Mouse (Mus musculus) left cerebral cortex, adult 18-20 months (tissue): ENCODE measurements around the gene Sorcs2. TPM values are rescaled to one million over a fixed set of nuclear protein-coding genes. Genes with fewer than 3 reads are reported as not detected.
"Not testable (repeated sequence)": the region's sequence is repeated elsewhere in the genome, so short reads cannot be mapped to it uniquely, and the experiment has no call there.

ENCODE experiments used
- DNase-seq, 2 experiments: peaks; one replicate each; pipeline ENCODE4 v3.0.0; 2021 to 2022; ENCODE audit warnings: low spot score in 2 of 2, mixed read lengths in 1 of 2
- total RNA-seq, 2 experiments: library from RNA; stranded (reverse); gene quantifications; 2 replicates each; pipeline ENCODE4 v1.2.3; 2021

The Sorcs2 gene
- total RNA-seq, 2 experiments from 2014 or later: 33.8 to 34.3 TPM

GRCm38 (mm10) chr5:36394840-36395515, 3.0 kb downstream of the Sorcs2 start:
- DNase-seq: no peak

- no peak for DNase-seq
Observed at GRCm38 (mm10) chr5:36391751-36392150, 6.2 kb downstream of the Sorcs2 start.

GRCm38 (mm10) chr5:36390591-36390927, 7.4 kb downstream of the Sorcs2 start:
- DNase-seq: not testable (repeated sequence)

GRCm38 (mm10) chr5:36389731-36390590, 8.0 kb downstream of the Sorcs2 start:
- DNase-seq: no peak

- DNase-seq: no peak
Observed at GRCm38 (mm10) chr5:36385062-36385461, 12.9 kb downstream of the Sorcs2 start.

GRCm38 (mm10) chr5:36383431-36383830, 14.5 kb downstream of the Sorcs2 start:
- DNase-seq: no peak

- DNase-seq: no peak
Observed at GRCm38 (mm10) chr5:36382721-36383120, 15.2 kb downstream of the Sorcs2 start.

GRCm38 (mm10) chr5:36382134-36382693, 15.7 kb downstream of the Sorcs2 start:
- DNase-seq: no peak

- DNase-seq: peak; percentile 44 to 57
Observed at GRCm38 (mm10) chr5:36379938-36380511, 17.9 kb downstream of the Sorcs2 start.

- no peak for DNase-seq
Observed at GRCm38 (mm10) chr5:36378370-36378738, 19.6 kb downstream of the Sorcs2 start.

GRCm38 (mm10) chr5:36377456-36378369, 20.2 kb downstream of the Sorcs2 start:
- DNase-seq: no peak

GRCm38 (mm10) chr5:36375886-36376285, 22.1 kb downstream of the Sorcs2 start:
- DNase-seq: no peak

- no peak for DNase-seq
Observed at GRCm38 (mm10) chr5:36374221-36375050, 23.5 kb downstream of the Sorcs2 start.

- no peak for DNase-seq
Observed at GRCm38 (mm10) chr5:36373246-36373891, 24.6 kb downstream of the Sorcs2 start.

- no peak for DNase-seq
Observed at GRCm38 (mm10) chr5:36371731-36372130, 26.2 kb downstream of the Sorcs2 start.

GRCm38 (mm10) chr5:36369261-36369684, 28.7 kb downstream of the Sorcs2 start:
- DNase-seq: no peak

- no peak for DNase-seq
Observed at GRCm38 (mm10) chr5:36368511-36369135, 29.3 kb downstream of the Sorcs2 start.

- peak; percentile 29 to 30 for DNase-seq
Observed at GRCm38 (mm10) chr5:36367911-36368310, 30.0 kb downstream of the Sorcs2 start.

- no peak for DNase-seq
Observed at GRCm38 (mm10) chr5:36367181-36367610, 30.7 kb downstream of the Sorcs2 start.
